Mouse (Mus musculus): ENCODE results near the gene Saa4.

- TF ChIP-seq CTCF (IDR thresholded peaks at IDR 0.05; ENCODE audit: low read depth) (no peak), EP300 (optimal IDR thresholded peaks at IDR 0.05) (no peak)
Measured at GRCm38 (mm10) chr7:46712250-46712649, 20.2 kb downstream of the Saa4 start.
